Comparison of ENCODE assay signal across 14 mouse cellular contexts in genomic region chr6:90319475-90320191, GRCm38 (mm10). TPM values are rescaled to one million over a fixed set of nuclear protein-coding genes. Genes with fewer than 3 reads are reported as not detected.
DNase-seq lines count a peak whose midpoint lies in the region; ATAC-seq and TF ChIP-seq lines count a peak whose summit lies in the region.
"Had no signal": no experiment of that assay in that cellular context is flagged by ENCODE, and none has a peak within 500 bp of the region (broad histone marks: within the 10 kb centered on the region; RNA-seq: fewer than 3 reads in every experiment).

No protein-coding gene starts in this region.

- H3K36me3 ChIP-seq in kidney, postnatal 0 days (ENCODE audit: insufficient read depth, low read length): no peaks in the 10 kb centered on the region
- H3K36me3 ChIP-seq in kidney, embryonic 14.5 days (ENCODE audit: control insufficient read depth, insufficient read depth, low read length): no peaks in the 10 kb centered on the region
- H3K36me3 ChIP-seq: limb, embryonic 15.5 days had no signal

- no peaks in the 10 kb centered on the region for H3K4me1 ChIP-seq in kidney, postnatal 0 days (replicated peaks; ENCODE audit: insufficient read depth, low read length)
- H3K4me1 ChIP-seq in kidney, embryonic 14.5 days (ENCODE audit: control insufficient read depth, insufficient read depth, low read length): peaks cover 4% of the 10 kb centered on the region; the same call in 1 of the 2 replicates
- H3K4me1 ChIP-seq: limb, embryonic 15.5 days; megakaryocyte, embryonic 14.5 days had no signal

- DNase-seq in kidney, postnatal 0 days (ENCODE audit: low spot score): no peak
- peak; percentile 16 for DNase-seq in urinary bladder, postnatal 14 days (ENCODE audit: low spot score)
- DNase-seq in urinary bladder, adult 18-20 months (ENCODE audit: low spot score in 2 of 2): no peak
- peak; percentile 31 for DNase-seq in heart, adult 8-10 months (ENCODE audit: low spot score)
- DNase-seq: cerebellum, adult 9-11 months; right cerebral cortex, postnatal 14 days had no signal

- H3K27me3 ChIP-seq in kidney, postnatal 0 days (ENCODE audit: insufficient read depth, low read length): no peaks in the 10 kb centered on the region
- 0 out of 2 replicates have a peak, but pooled peaks cover 2% of the 10 kb centered on the region for H3K27me3 ChIP-seq in kidney, embryonic 14.5 days (ENCODE audit: control insufficient read depth, insufficient read depth, low read length)
- H3K27me3 ChIP-seq: limb, embryonic 15.5 days had no signal

- H3K4me2 ChIP-seq in kidney, postnatal 0 days (ENCODE audit: low read length): no peak overlapping the region
- H3K4me2 ChIP-seq in kidney, embryonic 14.5 days (replicated peaks; ENCODE audit: low read depth, low read length): no peak overlapping the region
- H3K4me2 ChIP-seq: limb, embryonic 15.5 days had no signal

- no peak for TF ChIP-seq CTCF in kidney, postnatal 0 days (IDR thresholded peaks at IDR 0.05; ENCODE audit: low read depth)

- no peak overlapping the region for H3K4me3 ChIP-seq in kidney, postnatal 0 days (replicated peaks; ENCODE audit: low read depth, low read length)
- H3K4me3 ChIP-seq in kidney, embryonic 14.5 days (ENCODE audit: low read length): no peak overlapping the region
- H3K4me3 ChIP-seq: limb, embryonic 15.5 days; megakaryocyte, embryonic 14.5 days had no signal

- no peaks in the 10 kb centered on the region for H3K9me3 ChIP-seq in kidney, postnatal 0 days (replicated peaks; ENCODE audit: low read length)
- H3K9me3 ChIP-seq in kidney, embryonic 14.5 days (ENCODE audit: control insufficient read depth, low read length): no peaks in the 10 kb centered on the region
- H3K9me3 ChIP-seq: limb, embryonic 15.5 days had no signal

- peak overlapping the region; percentile 5; the same call in 1 of the 2 replicates for H3K27ac ChIP-seq in kidney, postnatal 0 days
- no peak overlapping the region; the same call in 1 of the 2 replicates for H3K27ac ChIP-seq in kidney, embryonic 14.5 days (ENCODE audit: low read depth, low read length)
- H3K27ac ChIP-seq: limb, embryonic 15.5 days had no signal

- WGBS in kidney, postnatal 0 days: 62% methylated on average over 7 of the region's 7 CpGs
- 62% methylated on average over 7 of the region's 7 CpGs for WGBS in kidney, embryonic 14.5 days

- no peak overlapping the region for H3K9ac ChIP-seq in kidney, postnatal 0 days (ENCODE audit: low read depth, low read length)
- no peak overlapping the region for H3K9ac ChIP-seq in kidney, embryonic 14.5 days (ENCODE audit: low read depth, low read length)
- H3K9ac ChIP-seq: limb, embryonic 15.5 days had no signal

- ATAC-seq in kidney, postnatal 0 days (replicated peaks; ENCODE audit: low FRiP score, low read depth): no peak
- ATAC-seq in kidney, embryonic 14.5 days (ENCODE audit: low FRiP score, low TSS enrichment): no peak
- ATAC-seq in megakaryocyte-erythroid progenitor cell, adult 5-6 weeks (replicated peaks; ENCODE audit: low FRiP score, low TSS enrichment, poor library complexity, severe bottlenecking): no peak
- no peak for ATAC-seq in cerebellum, adult (ENCODE audit: insufficient number of reproducible peaks, low FRiP score, low TSS enrichment)

RNA-seq across cellular contexts. Expression of gene Chst13, which starts 5.4 kb away (rescaled TPM):
- polyA plus RNA-seq in kidney, postnatal 0 days (2015; fragmentation: Nextera tagmentation; extraction: Ambion mirVana): 4.4 and 6.0 TPM in 2 replicates
- 4.1 and 4.8 TPM in 2 replicates for polyA plus RNA-seq in kidney, embryonic 14.5 days (2014; fragmentation: Nextera tagmentation; extraction: Ambion mirVana)
- total RNA-seq in heart, adult 8-10 months (2022): under 1 TPM in 1 of 4 experiments, not detected in 3; 0.32 TPM
- total RNA-seq in megakaryocyte-erythroid progenitor cell, adult 5-6 weeks (2014; fragmentation: Nextera tagmentation): not detected in 2 replicates
- total RNA-seq in megakaryocyte-erythroid progenitor cell, adult 5-6 weeks (2017): not detected in 2 replicates
- total RNA-seq: gastrocnemius, postnatal 4 days had no signal

RNA-seq across cellular contexts. Expression of gene Uroc1, which starts 13.5 kb away (rescaled TPM):
- 0.38 and 0.69 TPM in 2 replicates for polyA plus RNA-seq in kidney, postnatal 0 days (2015; fragmentation: Nextera tagmentation; extraction: Ambion mirVana)
- 0.05 TPM in 1 of 2 replicates, not detected in the other for polyA plus RNA-seq in kidney, embryonic 14.5 days (2014; fragmentation: Nextera tagmentation; extraction: Ambion mirVana)
- total RNA-seq in heart, adult 8-10 months (2022): not detected
- not detected in 2 replicates for total RNA-seq in megakaryocyte-erythroid progenitor cell, adult 5-6 weeks (2014; fragmentation: Nextera tagmentation)
- total RNA-seq in megakaryocyte-erythroid progenitor cell, adult 5-6 weeks (2017): not detected in 2 replicates
- polyA plus RNA-seq: stomach, embryonic 14.5 days had no signal

RNA-seq across cellular contexts. Expression of gene BC048671, which starts 18.6 kb away (rescaled TPM):
- not detected in 2 replicates for polyA plus RNA-seq in kidney, postnatal 0 days (2015; fragmentation: Nextera tagmentation; extraction: Ambion mirVana)
- not detected in 2 replicates for polyA plus RNA-seq in kidney, embryonic 14.5 days (2014; fragmentation: Nextera tagmentation; extraction: Ambion mirVana)
- not detected for total RNA-seq in heart, adult 8-10 months (2022)
- total RNA-seq in megakaryocyte-erythroid progenitor cell, adult 5-6 weeks (2014; fragmentation: Nextera tagmentation): not detected in 2 replicates
- not detected in 2 replicates for total RNA-seq in megakaryocyte-erythroid progenitor cell, adult 5-6 weeks (2017)
- total RNA-seq: gastrocnemius, postnatal 4 days; layer of hippocampus, postnatal 10 days had no signal
- polyA plus RNA-seq: limb, embryonic 15.5 days; stomach, embryonic 14.5 days had no signal

RNA-seq across cellular contexts. Expression of gene Zxdc, which starts 49.7 kb away (rescaled TPM):
- 8.8 and 9.1 TPM in 2 replicates for polyA plus RNA-seq in kidney, postnatal 0 days (2015; fragmentation: Nextera tagmentation; extraction: Ambion mirVana)
- polyA plus RNA-seq in kidney, embryonic 14.5 days (2014; fragmentation: Nextera tagmentation; extraction: Ambion mirVana): 8.6 and 12.9 TPM in 2 replicates
- total RNA-seq in heart, adult 8-10 months (2022): 10 to 100 TPM; 13.0 to 15.0 (median 14.3) TPM
- 10.2 and 11.9 TPM in 2 replicates for total RNA-seq in megakaryocyte-erythroid progenitor cell, adult 5-6 weeks (2014; fragmentation: Nextera tagmentation)
- 8.0 and 8.9 TPM in 2 replicates for total RNA-seq in megakaryocyte-erythroid progenitor cell, adult 5-6 weeks (2017)

Comparison
In these comparisons a context has a peak if more than half of its experiments do, and no peak if none do; other contexts are left out.
1. DNase-seq: peak in urinary bladder, postnatal 14 days (single experiment) and heart, adult 8-10 months (single experiment); none in kidney, postnatal 0 days (single experiment) and urinary bladder, adult 18-20 months (0 of 2).